Mouse (Mus musculus): ENCODE results near the gene Atp6v1g2.
"Not testable (repeated sequence)": the region's sequence is repeated elsewhere in the genome, so short reads cannot be mapped to it uniquely, and the experiment has no call there.

Gene Atp6v1g2

DNA sequence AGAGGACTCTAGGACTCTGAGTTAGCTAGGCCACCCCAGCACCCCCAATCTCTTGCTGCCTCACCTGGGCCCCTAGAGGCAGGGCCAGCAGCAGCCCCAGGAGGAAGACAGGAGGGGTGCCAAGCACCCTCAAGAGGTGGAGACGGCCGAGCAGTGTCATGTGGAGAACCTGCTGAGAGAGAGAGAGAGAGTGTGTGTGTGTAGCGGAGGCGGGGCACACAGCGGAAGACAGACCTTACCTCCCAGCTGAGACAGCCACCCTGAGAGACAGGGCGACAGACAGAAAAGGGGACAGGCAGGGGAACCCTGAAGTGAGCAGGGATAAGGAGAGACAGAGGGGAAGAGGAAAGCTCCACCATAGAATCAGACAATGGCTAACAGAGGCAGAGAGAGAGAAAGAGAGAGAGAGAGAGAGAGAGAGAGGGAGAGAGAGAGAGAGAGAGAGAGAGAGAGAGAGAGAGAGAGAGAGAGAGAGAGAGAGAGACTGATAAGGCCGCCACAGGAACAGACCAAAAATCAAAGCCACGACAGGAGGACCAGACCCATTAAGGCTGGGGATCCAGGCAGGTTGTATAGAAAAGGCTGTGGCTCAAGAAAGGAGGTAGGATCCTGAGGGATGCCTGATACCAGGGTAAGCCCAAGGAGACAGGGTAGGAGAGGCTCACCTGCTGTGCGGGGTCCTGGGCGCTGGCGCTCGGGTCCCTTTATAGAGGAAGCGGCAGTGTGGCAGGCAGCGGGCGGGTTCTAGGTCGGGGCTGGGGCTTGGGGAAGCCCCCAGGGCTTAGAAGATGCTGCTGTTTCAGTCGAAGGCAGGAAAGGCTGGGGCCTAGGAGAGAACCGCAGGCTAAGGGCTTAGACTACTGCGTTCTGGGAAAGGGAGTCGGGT, 28.7 kb upstream of the Atp6v1g2 start, which contains the start of gene Lta:
TSS of gene Lta (minus strand) at position 858 of the 886 bp plus-strand sequence.
- DNase-seq (ENCODE audit: low spot score) = no peak

- DNase-seq (ENCODE audit: low spot score) = no peak
These were observed 28.1 kb upstream of the Atp6v1g2 start for GRCm38 (mm10) chr17:35205380-35205769.

DNA sequence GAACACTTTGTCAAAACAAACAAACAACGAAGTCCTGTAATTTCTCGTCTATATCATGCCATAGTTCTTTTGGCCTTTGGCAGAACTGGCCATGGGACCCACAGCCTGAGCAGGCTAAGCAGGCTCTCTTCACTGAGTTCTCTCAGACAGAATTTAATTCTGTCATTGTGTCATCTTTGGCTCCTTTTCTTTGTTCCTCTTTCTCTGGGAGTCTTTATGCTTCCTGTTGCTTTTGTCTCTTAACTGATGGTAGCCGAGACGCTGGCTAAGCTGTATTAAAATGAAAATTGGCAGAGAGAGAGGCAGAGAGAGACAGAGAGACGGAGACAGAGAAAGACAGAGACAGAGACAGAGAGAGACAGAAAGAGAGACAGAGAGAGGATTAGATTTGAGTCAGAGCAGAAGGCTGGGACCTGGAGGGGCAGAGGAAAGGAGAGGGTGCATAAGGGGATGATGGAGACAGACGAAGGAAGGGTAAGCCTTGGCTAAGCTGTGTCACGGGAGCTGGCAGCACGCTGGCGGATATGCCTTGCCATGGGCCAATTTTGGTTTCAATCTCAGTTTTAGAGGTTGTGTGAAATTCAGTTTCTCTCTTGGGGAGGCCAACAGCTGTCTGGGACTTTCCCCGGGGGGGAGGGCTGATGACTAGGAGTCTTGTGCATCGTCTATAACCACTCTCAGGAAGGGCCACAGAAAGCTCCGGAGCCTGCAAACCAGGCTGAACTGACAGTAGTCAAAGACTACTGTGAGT, 23.5 kb upstream of the Atp6v1g2 start:
- DNase-seq (ENCODE audit: low spot score) = no peak

- DNase-seq (ENCODE audit: low spot score) = no peak
These were observed 22.9 kb upstream of the Atp6v1g2 start for GRCm38 (mm10) chr17:35210593-35210992.

GRCm38 (mm10) chr17:35213071-35213470, 20.4 kb upstream of the Atp6v1g2 start:
- DNase-seq (ENCODE audit: low spot score) = no peak

DNA sequence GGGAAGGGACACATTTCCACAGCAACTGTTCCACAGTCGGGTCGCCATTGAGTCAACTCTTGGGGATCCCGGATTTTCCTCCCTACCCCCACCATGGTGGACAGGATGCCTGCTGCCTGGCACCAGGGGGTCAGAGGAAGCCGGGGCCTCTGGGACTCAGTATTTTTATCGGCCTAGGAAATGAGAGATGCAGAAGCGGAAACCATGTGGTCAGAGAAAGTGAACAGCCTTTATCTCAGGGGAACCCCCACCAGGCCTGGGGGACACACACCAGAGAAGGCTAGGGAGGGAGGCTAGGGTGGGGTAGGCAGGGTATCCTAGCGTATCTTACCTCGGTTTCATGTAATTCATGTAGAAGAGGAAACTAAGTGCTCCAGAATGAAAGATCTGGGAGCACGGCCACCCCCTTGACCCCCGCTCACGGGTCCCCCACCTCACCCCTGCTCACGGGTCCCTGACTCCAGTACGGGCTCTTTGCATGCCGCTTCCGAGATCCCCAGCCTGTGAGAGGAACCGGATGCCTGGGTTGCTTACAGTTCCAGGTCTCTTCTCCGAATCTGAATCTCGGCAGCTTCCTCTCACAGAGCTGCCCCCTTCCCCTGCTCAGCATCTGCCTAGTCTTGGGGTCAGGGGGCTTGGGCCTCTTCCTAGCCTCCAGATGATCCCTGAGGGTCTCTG, 14.8 kb upstream of the Atp6v1g2 start:
- no peak for DNase-seq (ENCODE audit: low spot score)

DNA sequence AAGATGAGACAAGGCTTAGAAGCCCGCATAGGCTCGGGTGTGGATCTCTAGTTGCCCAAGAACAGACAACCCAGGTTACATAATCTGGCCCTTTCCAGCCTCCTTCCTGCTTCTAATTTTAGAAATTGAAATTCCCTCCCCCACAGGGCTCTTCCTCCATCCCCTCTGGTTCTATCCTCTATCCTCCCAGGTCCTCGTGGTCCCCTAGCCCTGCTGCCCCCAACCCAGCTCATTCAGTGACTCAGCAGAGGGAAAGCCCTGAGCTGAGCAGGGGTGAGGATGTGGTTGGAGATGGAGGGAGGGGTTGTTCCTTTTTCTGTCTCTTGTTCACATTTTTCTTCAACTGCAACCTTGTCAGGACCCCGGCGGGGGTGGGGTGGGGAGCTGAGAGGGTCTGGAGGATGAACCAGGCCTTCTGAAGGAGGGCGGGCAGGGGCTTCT, 13.8 kb upstream of the Atp6v1g2 start:
- no peak for DNase-seq (ENCODE audit: low spot score)

DNA sequence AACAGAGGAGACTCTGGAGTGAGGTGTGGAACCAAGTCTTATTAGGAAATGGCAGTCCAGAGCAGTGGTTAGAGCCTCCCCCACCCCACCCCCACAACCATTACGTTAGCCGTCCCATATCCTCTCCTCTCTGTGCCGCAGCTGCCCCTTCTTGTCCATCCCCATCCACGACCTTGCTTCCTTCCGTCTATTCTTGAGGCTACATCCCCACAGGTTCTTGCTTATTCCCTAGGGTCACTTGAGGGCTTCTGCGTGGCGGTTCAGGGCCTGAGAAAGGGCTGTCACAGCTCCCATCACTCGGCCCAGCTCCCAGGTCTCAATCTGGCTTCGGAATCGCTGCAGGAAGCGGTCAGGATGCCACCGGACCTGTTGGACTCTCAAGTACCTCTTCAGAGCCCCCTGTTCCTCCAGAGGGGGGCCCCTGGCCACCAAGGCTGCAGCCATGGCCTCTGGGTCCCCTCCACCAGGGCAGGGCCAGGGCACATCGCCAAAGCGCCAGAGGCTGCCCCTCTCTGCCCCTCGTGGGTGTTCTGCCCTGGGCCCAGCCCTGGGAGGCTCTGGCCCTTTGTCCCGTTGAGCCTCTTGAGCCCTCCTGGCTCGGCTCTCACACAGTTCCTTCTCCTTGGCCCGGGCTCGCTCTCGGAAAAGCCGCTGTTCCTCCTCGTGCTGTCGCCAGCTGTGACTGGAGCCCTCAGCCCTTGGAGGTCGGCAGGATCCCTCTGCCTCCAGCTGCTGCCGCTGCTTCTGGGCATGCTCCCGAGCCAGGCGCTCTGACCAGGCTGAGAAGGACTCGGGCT, 13.1 kb upstream of the Atp6v1g2 start, which contains the start of gene Gm16181:
TSS of gene Gm16181 (plus strand) at position 679 of the 797 bp plus-strand sequence.
- DNase-seq (ENCODE audit: low spot score) = no peak

DNA sequence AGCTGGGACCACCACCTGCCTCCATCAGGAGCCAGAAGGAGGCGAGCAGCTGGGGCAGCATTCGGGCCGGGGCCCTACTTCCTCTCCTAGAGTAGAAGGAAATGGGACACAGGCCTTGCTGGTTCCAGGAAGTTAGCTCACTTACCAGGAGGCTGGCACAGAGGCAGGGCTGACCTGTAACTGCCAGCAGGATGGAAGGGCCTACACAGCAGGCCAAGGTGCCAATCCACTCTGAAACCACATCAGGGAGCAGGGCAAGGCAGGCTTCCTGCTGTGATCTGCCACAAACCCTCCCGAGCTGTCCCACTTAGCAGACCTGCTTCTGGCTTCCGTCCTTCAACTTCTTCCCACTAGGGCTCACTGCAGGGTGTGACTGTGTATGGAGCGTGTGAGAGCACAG, 11.2 kb upstream of the Atp6v1g2 start:
- no peak for DNase-seq (ENCODE audit: low spot score)

DNA sequence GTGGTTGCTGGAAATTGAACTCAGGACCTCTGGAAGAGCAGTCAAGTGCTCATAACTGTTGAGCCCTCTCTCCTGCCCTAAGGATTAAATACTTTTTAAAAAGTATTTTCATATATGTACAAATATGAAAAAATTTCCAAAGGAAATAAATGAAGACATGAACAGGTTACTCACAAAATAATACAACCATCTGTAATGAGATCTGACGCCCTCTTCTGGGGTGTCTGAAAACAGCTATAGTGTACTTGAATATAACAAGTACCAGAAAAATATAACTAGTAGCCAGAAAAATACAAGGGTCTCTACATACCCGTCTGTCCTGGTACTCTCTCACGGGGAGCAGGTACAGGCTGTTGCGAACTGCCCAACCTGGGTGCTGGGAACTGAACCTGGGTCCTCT, 8.8 kb upstream of the Atp6v1g2 start:
- no peak for DNase-seq (ENCODE audit: low spot score)

- DNase-seq (ENCODE audit: low spot score) = no peak
These were observed 8.0 kb upstream of the Atp6v1g2 start for GRCm38 (mm10) chr17:35225456-35225855.

DNA sequence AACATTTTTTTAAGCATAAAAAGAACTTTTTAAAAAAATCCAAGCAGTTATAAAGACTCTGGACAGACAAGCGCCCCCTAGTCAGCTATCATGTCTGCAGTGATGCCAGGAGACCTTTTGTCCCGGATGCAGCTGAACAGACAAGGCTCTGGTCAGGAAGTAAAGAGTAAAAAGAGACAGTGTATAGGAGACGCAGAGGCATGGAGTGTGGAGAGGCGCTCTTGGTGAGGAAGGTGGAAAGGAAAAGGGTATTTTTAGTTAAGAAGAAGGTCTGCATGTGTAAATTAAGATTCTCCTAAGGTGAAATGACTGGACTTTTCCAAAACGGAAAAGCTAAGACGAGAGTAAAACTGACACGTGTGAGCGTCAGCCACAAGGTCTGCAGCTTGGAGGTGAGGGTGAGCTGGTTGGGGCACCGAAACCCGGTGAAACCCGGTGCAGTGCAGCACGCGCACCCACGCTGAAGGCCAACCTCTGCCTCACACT, 6.9 kb upstream of the Atp6v1g2 start:
- no peak for DNase-seq (ENCODE audit: low spot score)

GRCm38 (mm10) chr17:35231022-35231421, 2.4 kb upstream of the Atp6v1g2 start:
- DNase-seq (ENCODE audit: low spot score) = no peak

DNA sequence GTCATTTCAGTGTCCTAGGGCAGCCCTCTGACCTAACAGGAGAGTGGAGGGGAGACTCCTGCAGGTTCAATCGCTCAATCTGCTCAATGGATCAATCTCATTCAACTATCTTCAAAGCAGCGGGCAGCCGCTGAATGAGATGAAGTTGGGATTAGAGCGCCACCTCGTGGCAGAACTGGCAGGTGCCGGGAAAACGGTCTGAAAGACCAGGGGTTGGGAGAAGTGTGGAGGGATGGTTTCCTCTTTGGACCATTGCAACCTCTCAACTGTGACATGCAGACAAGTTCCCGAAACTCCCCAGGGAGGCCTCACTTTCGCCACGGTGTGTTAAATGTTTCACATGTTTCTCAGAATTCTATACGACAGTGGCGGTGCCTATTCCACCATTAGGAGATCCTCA, 1.4 kb upstream of the Atp6v1g2 start:
- DNase-seq (ENCODE audit: low spot score) = peak; percentile 89

DNA sequence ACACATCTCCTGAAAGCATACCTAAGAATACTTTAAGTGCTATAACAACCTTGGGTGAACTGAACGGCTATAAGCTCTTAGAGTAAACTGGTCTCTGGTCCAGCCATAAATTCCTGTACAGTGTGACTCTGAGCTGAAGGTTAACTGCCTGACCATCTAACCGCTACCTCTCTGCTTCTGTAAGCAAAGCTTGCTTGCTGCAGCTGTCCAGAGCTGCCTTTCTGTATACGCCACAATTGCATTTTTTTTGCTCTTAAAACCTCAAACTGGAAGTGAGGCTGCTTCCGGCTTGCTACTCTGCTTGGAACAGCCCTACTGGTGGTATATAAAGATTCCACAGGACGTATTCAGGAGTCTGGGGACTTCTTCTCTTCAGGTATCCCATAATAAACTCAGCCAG, 801 bp upstream of the Atp6v1g2 start:
- no peak for DNase-seq (ENCODE audit: low spot score)

DNA sequence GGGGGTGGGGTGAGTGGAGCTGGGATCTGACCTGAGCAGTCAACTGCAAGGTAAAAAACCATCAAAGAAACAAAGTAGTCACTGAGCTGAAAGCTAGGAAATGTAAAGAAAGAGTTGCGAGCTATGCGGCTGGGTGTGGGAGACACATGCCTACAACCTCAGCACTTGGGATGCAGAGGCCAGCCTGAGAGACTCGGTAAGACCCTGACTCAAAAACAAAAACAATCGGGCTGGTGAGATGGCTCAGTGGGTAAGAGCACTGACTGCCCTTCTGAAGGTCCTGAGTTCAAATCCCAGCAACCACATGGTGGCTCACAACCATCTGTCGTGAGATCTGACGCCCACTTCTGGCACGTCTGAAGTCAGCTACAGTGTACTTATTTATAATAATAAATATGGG, 630 bp downstream of the Atp6v1g2 start:
- DNase-seq (ENCODE audit: low spot score) = not testable (repeated sequence)

- peak; percentile 75 for DNase-seq (ENCODE audit: low spot score)
These were observed 1.4 kb downstream of the Atp6v1g2 start for GRCm38 (mm10) chr17:35234903-35235302.

DNA sequence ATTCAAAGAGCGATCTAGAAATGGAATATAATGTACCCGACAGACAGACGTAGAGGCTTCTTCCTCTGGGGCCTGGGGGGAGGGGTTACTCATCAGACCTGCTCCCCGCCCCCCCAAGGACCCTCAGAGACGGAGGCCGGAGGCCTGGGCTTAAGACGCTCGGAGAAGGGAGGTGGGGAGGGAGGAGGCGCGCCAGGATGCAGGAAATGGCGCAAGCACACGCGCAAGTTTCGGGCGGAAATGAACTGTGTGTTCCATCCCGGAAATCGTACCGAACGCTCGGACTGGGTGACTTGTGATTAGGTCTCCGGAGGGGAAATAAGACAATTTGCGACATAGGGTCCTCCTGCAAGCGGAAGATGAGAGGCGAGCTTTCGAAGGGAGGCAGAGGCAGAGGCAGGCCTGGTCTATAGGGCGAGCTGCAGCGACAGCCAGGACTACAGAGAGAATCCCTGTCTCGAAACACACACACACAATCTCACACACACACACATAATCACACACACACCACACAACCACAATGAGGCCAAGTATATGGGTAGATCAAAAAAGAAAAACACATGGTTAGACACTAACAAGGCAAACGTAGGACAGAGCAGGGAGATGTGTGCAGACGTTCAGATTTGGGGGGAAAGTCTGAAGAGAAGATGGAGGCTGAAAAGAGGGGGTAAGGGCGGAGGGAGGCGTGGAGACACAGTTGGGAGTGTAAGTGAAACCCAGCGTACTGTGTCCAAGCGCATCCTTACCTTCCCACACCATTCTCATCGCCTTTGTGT, 2.3 kb downstream of the Atp6v1g2 start, which contains the start of gene Nfkbil1:
TSS of gene Nfkbil1 (minus strand) at position 179 of the 776 bp plus-strand sequence.
- DNase-seq (ENCODE audit: low spot score) = peak; percentile 96

- DNase-seq (ENCODE audit: low spot score) = peak; percentile 92
These were observed 2.9 kb downstream of the Atp6v1g2 start for GRCm38 (mm10) chr17:35236390-35236746.

DNA sequence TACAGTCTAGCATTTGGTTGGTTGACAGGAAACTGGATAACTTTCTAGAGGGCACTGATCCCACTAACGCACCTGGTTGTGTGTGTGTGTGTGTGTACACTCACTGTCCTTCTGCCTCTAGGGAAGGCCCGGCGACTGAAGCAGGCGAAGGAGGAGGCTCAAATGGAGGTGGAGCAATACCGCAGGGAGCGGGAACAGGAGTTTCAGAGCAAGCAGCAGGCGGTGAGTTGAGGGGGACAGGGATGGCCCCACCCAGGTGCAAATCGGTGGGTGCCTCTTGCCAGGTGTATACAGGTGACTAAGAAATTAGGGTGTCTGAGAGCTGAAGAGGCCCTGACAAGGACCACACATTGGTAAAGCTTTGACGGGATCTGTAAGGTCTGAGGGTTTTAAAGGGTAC, 3.5 kb downstream of the Atp6v1g2 start:
- no peak for DNase-seq (ENCODE audit: low spot score)

GRCm38 (mm10) chr17:35237504-35237903, 4.0 kb downstream of the Atp6v1g2 start:
- no peak for DNase-seq (ENCODE audit: low spot score)

Measured in embryo, embryonic 10 days (tissue).